ENCODE assay signal across 29 mouse cellular contexts in genomic region chr4:149994218-149994617, GRCm38 (mm10). TPM values are rescaled to one million over a fixed set of nuclear protein-coding genes. Genes with fewer than 3 reads are reported as not detected.
DNase-seq lines count a peak whose midpoint lies in the region; ATAC-seq and TF ChIP-seq lines count a peak whose summit lies in the region.
"Had no signal": no experiment of that assay in that cellular context is flagged by ENCODE, and none has a peak within 500 bp of the region (broad histone marks: within the 10 kb centered on the region; RNA-seq: fewer than 3 reads in every experiment).

No protein-coding gene starts in this region.

- no peaks in the 10 kb centered on the region for H3K27me3 ChIP-seq in intestine, postnatal 0 days (replicated peaks; ENCODE audit: control insufficient read depth, insufficient read depth, low read length)
- H3K27me3 ChIP-seq in intestine, embryonic 15.5 days (replicated peaks): no peaks in the 10 kb centered on the region
- H3K27me3 ChIP-seq: CH12.LX; forebrain, embryonic 15.5 days; hindbrain, embryonic 13.5 days; liver, embryonic 13.5 days had no signal

- no peak overlapping the region for H3K4me3 ChIP-seq in intestine, postnatal 0 days (ENCODE audit: low read depth, low read length)
- H3K4me3 ChIP-seq in intestine, embryonic 15.5 days (replicated peaks): no peak overlapping the region
- H3K4me3 ChIP-seq: embryonic facial prominence, embryonic 13.5 days; forebrain, embryonic 10.5 days; forebrain, embryonic 15.5 days; hindbrain, embryonic 13.5 days; layer of hippocampus, adult 2 months; left cerebral cortex, adult 2 months; limb, embryonic 12.5 days; liver, embryonic 13.5 days had no signal

- WGBS in intestine, postnatal 0 days: 93% methylated on average over 10 of the region's 10 CpGs
- 93% methylated on average over 10 of the region's 10 CpGs for WGBS in intestine, embryonic 15.5 days

- H3K36me3 ChIP-seq in intestine, postnatal 0 days (ENCODE audit: control insufficient read depth, insufficient read depth): peaks cover 23% of the 10 kb centered on the region
- H3K36me3 ChIP-seq in intestine, embryonic 15.5 days: peaks cover 4% of the 10 kb centered on the region; the same call in 1 of the 2 replicates
- H3K36me3 ChIP-seq: embryonic facial prominence, embryonic 13.5 days; forebrain, embryonic 10.5 days; forebrain, embryonic 15.5 days; hindbrain, embryonic 13.5 days; limb, embryonic 12.5 days had no signal

- H3K4me1 ChIP-seq in intestine, postnatal 0 days (replicated peaks; ENCODE audit: control insufficient read depth, insufficient read depth, low read length): peaks cover 22% of the 10 kb centered on the region
- H3K4me1 ChIP-seq in intestine, embryonic 15.5 days (replicated peaks): peaks cover 36% of the 10 kb centered on the region

- DNase-seq in adrenal gland, postnatal 25 days: peak; percentile 0
- no peak for DNase-seq in adrenal gland, postnatal 36 days
- peak; percentile 16 for DNase-seq in gastrocnemius, adult 18-20 months (ENCODE audit: low spot score)
- no peak for DNase-seq in gastrocnemius, postnatal 14 days
- DNase-seq in cerebellum, postnatal 25 days: peak; percentile 39 to 53
- DNase-seq: adrenal gland, adult 8-10 months; heart, postnatal 36 days; kidney, adult 2 months; kidney, postnatal 36 days; liver, embryonic 13.5 days; lung, adult 2 months; lung, postnatal 10 days; midbrain, embryonic 14.5 days; thymus, adult 2 months; thymus, postnatal 36 days had no signal

- intact Hi-C loops in gastrocnemius, postnatal 14 days (cut with DNase I; ENCODE audit: low total_unique reads): no loop called here

- H3K9me3 ChIP-seq in intestine, postnatal 0 days (ENCODE audit: control insufficient read depth): no peaks in the 10 kb centered on the region
- H3K9me3 ChIP-seq in intestine, embryonic 15.5 days: no peaks in the 10 kb centered on the region
- H3K9me3 ChIP-seq: embryonic facial prominence, embryonic 13.5 days; forebrain, embryonic 10.5 days; forebrain, embryonic 15.5 days; hindbrain, embryonic 13.5 days; limb, embryonic 12.5 days; liver, embryonic 13.5 days had no signal

- ATAC-seq in intestine, postnatal 0 days: no peak
- no peak for ATAC-seq in intestine, embryonic 15.5 days
- no peak for ATAC-seq in megakaryocyte-erythroid progenitor cell, adult 5-6 weeks (replicated peaks; ENCODE audit: low FRiP score, low TSS enrichment, poor library complexity, severe bottlenecking)
- ATAC-seq: forebrain, embryonic 15.5 days had no signal

- H3K4me2 ChIP-seq in intestine, postnatal 0 days (replicated peaks; ENCODE audit: low read depth): no peak overlapping the region
- no peak overlapping the region for H3K4me2 ChIP-seq in intestine, embryonic 15.5 days (replicated peaks)
- H3K4me2 ChIP-seq: embryonic facial prominence, embryonic 13.5 days; forebrain, embryonic 15.5 days; hindbrain, embryonic 13.5 days; limb, embryonic 12.5 days; liver, embryonic 13.5 days had no signal

- no peak for TF ChIP-seq CTCF in intestine, postnatal 0 days (IDR thresholded peaks at IDR 0.05; ENCODE audit: low read depth)

- H3K27ac ChIP-seq in intestine, postnatal 0 days (ENCODE audit: low read depth, low read length): 0 out of 2 replicates have a peak overlapping the region, but pooled peaks have one; percentile 66
- no peak overlapping the region for H3K27ac ChIP-seq in intestine, embryonic 15.5 days
- H3K27ac ChIP-seq: embryonic facial prominence, embryonic 13.5 days; forebrain, embryonic 10.5 days; forebrain, embryonic 15.5 days; hindbrain, embryonic 13.5 days; layer of hippocampus, adult 2 months; left cerebral cortex, adult 2 months; limb, embryonic 12.5 days; liver, embryonic 13.5 days; macrophage had no signal

- no peak overlapping the region for H3K9ac ChIP-seq in intestine, postnatal 0 days (ENCODE audit: low read depth, low read length)
- H3K9ac ChIP-seq in intestine, embryonic 15.5 days: no peak overlapping the region
- H3K9ac ChIP-seq: embryonic facial prominence, embryonic 13.5 days; forebrain, embryonic 15.5 days; hindbrain, embryonic 13.5 days; limb, embryonic 12.5 days; liver, embryonic 13.5 days had no signal

RNA-seq across cellular contexts. Expression of gene H6pd, which starts 14.6 kb away (rescaled TPM):
- 127 and 149 TPM in 2 replicates for total RNA-seq in adrenal gland, postnatal 25 days (2021)
- 100 to 1,000 TPM; 152 to 160 TPM for total RNA-seq in adrenal gland, postnatal 36 days (2021)
- total RNA-seq in gastrocnemius, adult 18-20 months (2021): 10 to 100 TPM; 45.5 to 56.8 TPM
- total RNA-seq in gastrocnemius, postnatal 14 days (2021): 10 to 100 TPM; 48.5 to 62.8 TPM
- 33.1 and 37.5 TPM in 2 replicates for polyA plus RNA-seq in intestine, postnatal 0 days (2015; fragmentation: Nextera tagmentation; extraction: Ambion mirVana)
- 22.2 and 24.0 TPM in 2 replicates for polyA plus RNA-seq in intestine, embryonic 15.5 days (2015; fragmentation: Nextera tagmentation; extraction: Ambion mirVana)
- 12.9 and 16.8 TPM in 2 replicates for total RNA-seq in megakaryocyte-erythroid progenitor cell, adult 5-6 weeks (2014; fragmentation: Nextera tagmentation)
- total RNA-seq in megakaryocyte-erythroid progenitor cell, adult 5-6 weeks (2017): 9.8 and 11.9 TPM in 2 replicates

RNA-seq across cellular contexts. Expression of gene Spsb1, which starts 39.4 kb away (rescaled TPM):
- total RNA-seq in adrenal gland, postnatal 25 days (2021): 23.7 and 25.6 TPM in 2 replicates
- total RNA-seq in adrenal gland, postnatal 36 days (2021): 10 to 100 TPM; 21.8 to 52.7 TPM
- 1 to 10 TPM; 5.9 to 9.6 TPM for total RNA-seq in gastrocnemius, adult 18-20 months (2021)
- total RNA-seq in gastrocnemius, postnatal 14 days (2021): 10 to 100 TPM; 12.9 to 20.1 TPM
- polyA plus RNA-seq in intestine, postnatal 0 days (2015; fragmentation: Nextera tagmentation; extraction: Ambion mirVana): 26.4 and 26.5 TPM in 2 replicates
- polyA plus RNA-seq in intestine, embryonic 15.5 days (2015; fragmentation: Nextera tagmentation; extraction: Ambion mirVana): 17.0 and 18.2 TPM in 2 replicates
- 0.35 TPM in 1 of 2 replicates, not detected in the other for total RNA-seq in megakaryocyte-erythroid progenitor cell, adult 5-6 weeks (2014; fragmentation: Nextera tagmentation)
- not detected in 2 replicates for total RNA-seq in megakaryocyte-erythroid progenitor cell, adult 5-6 weeks (2017)
- total RNA-seq: common myeloid progenitor, adult 5-6 weeks; monocyte, adult 5-6 weeks had no signal

Comparison
In these comparisons a context has a peak if more than half of its experiments do, and no peak if none do; other contexts are left out.
1. DNase-seq: peak in adrenal gland, postnatal 25 days (single experiment), gastrocnemius, adult 18-20 months (single experiment) and cerebellum, postnatal 25 days (2 of 2); none in adrenal gland, postnatal 36 days (0 of 2) and gastrocnemius, postnatal 14 days (single experiment).
2. RNA of gene Spsb1, which starts 39.4 kb away (total RNA-seq): 21.8 to 52.7 TPM in adrenal gland, postnatal 36 days, 23.7 to 25.6 TPM in adrenal gland, postnatal 25 days, 12.9 to 20.1 TPM in gastrocnemius, postnatal 14 days and 5.9 to 9.6 TPM in gastrocnemius, adult 18-20 months; 0.35 TPM in megakaryocyte-erythroid progenitor cell, adult 5-6 weeks; every median in the first group is over 4 times any median in the second.